Mouse (Mus musculus): ENCODE measurements around the gene Lta. TPM values are rescaled to one million over a fixed set of nuclear protein-coding genes. Genes with fewer than 3 reads are reported as not detected.

The Lta gene
- total RNA-seq, 2 experiments from 2014 or later, result 0.42 to 0.72 TPM

Small RNAs within 50 kb of the gene (microRNA-seq; reads per million reads assigned to microRNA genes)
- gene Mir6973a (0 reads per million in 2 experiments), gene Mir6974 (0.34 to 0.53 reads per million in 2 experiments), gene Mir6975 (1.0 to 2.6 reads per million in 2 experiments), gene Mir8094 (0 reads per million in 2 experiments)

Other genes starting within 250 kb of the Lta start
- gene Hspa1b, start 246.1 kb downstream of the Lta start, total RNA-seq (2021), result 1 to 10 TPM; 3.3 to 3.5 TPM
- not detected for gene Gm20481, start 235.4 kb downstream of the Lta start, total RNA-seq (2021)
- gene Hspa1a, start 233.2 kb downstream of the Lta start, total RNA-seq (2021), result 1 to 10 TPM; 5.5 to 6.7 TPM
- under 1 TPM; 0.15 TPM for gene Hspa1l, start 232.6 kb downstream of the Lta start, total RNA-seq (2021)
- 10 to 100 TPM; 19.9 to 25.7 TPM for gene Lsm2, start 223.5 kb downstream of the Lta start, total RNA-seq (2021)
- 10 to 100 TPM; 43.1 to 48.6 TPM for gene Vars, start 204.4 kb downstream of the Lta start, total RNA-seq (2021)
- under 1 TPM; 0.17 to 0.24 TPM for gene Vwa7, start 188.8 kb downstream of the Lta start, total RNA-seq (2021)
- gene Sapcd1, start 177.3 kb downstream of the Lta start, total RNA-seq (2021), result under 1 TPM in 1 of 2 experiments, not detected in 1; 0.92 TPM
- gene Msh5, start 158.6 kb downstream of the Lta start, total RNA-seq (2021), result under 1 TPM; 0.59 to 0.75 TPM
- gene Clic1, start 155.4 kb downstream of the Lta start, total RNA-seq (2021), result 10 to 100 TPM; 10.1 to 13.8 TPM
- gene Ddah2, start 146.3 kb downstream of the Lta start, total RNA-seq (2021), result 10 to 100 TPM; 16.9 to 19.4 TPM
- not detected for gene Ly6g6c, start 140.0 kb downstream of the Lta start, total RNA-seq (2021)
- not detected for gene Mpig6b, start 139.2 kb downstream of the Lta start, total RNA-seq (2021)
- 1 to 10 TPM; 2.4 to 2.9 TPM for gene Ly6g6e, start 128.4 kb downstream of the Lta start, total RNA-seq (2021)
- 1 to 10 TPM in 1 of 2 experiments, not detected in 1; 1.2 TPM for gene Ly6g6d, start 127.3 kb downstream of the Lta start, total RNA-seq (2021)
- not detected for gene Ly6g6f, start 119.7 kb downstream of the Lta start, total RNA-seq (2021)
- gene Abhd16a, start 116.1 kb downstream of the Lta start, total RNA-seq (2021), result 100 to 1,000 TPM; 101 to 113 TPM
- not detected for gene Ly6g5c, start 97.1 kb downstream of the Lta start, total RNA-seq (2021)
- under 1 TPM in 1 of 2 experiments, not detected in 1; 0.59 TPM for gene Ly6g5b, start 89.9 kb downstream of the Lta start, total RNA-seq (2021)
- 10 to 100 TPM; 13.2 to 13.8 TPM for gene Gpank1, start 83.9 kb downstream of the Lta start, total RNA-seq (2021)
- 100 to 1,000 TPM; 195 to 225 TPM for gene Csnk2b, start 83.3 kb downstream of the Lta start, total RNA-seq (2021)
- 10 to 100 TPM; 24.6 TPM for gene D17H6S53E, start 79.0 kb downstream of the Lta start, total RNA-seq (2021)
- gene Apom, start 73.3 kb downstream of the Lta start, total RNA-seq (2021), result not detected
- 100 to 1,000 TPM; 285 to 306 TPM for gene Bag6, start 70.2 kb downstream of the Lta start, total RNA-seq (2021)
- gene Prrc2a, start 40.5 kb downstream of the Lta start, total RNA-seq (2021), result 100 to 1,000 TPM; 272 to 274 TPM
- gene Aif1, start 29.3 kb downstream of the Lta start, total RNA-seq (2021), result 10 to 100 TPM; 10.6 to 12.3 TPM
- 1 to 10 TPM; 5.8 to 7.8 TPM for gene Lst1, start 16.9 kb downstream of the Lta start, total RNA-seq (2021)
- 1 to 10 TPM in 1 of 2 experiments, under 1 TPM in 1; 0.55 to 1.0 TPM for gene Ltb, start 10.9 kb downstream of the Lta start, total RNA-seq (2021)
- gene Tnf, start 3.3 kb downstream of the Lta start, total RNA-seq (2021), result not detected
- gene Gm16181, start 15.5 kb upstream of the Lta start, total RNA-seq (2021), result not detected
- gene Atp6v1g2, start 28.3 kb upstream of the Lta start, total RNA-seq (2021), result 100 to 1,000 TPM; 454 to 455 TPM
- 10 to 100 TPM; 12.2 to 14.3 TPM for gene Nfkbil1, start 30.4 kb upstream of the Lta start, total RNA-seq (2021)
- gene Ddx39b, start 36.4 kb upstream of the Lta start, total RNA-seq (2021), result 100 to 1,000 TPM; 221 to 230 TPM
- gene H2-D1, start 57.4 kb upstream of the Lta start, total RNA-seq (2021), result 10 to 100 TPM; 18.1 to 18.5 TPM
- under 1 TPM; 0.48 to 0.74 TPM for gene H2-Q1, start 115.1 kb upstream of the Lta start, total RNA-seq (2021)
- gene H2-Q2, start 136.9 kb upstream of the Lta start, total RNA-seq (2021), result 1 to 10 TPM in 1 of 2 experiments, under 1 TPM in 1; 0.48 to 2.2 TPM
- 1 to 10 TPM in 1 of 2 experiments, under 1 TPM in 1; 0.85 to 1.4 TPM for gene H2-Q4, start 174.3 kb upstream of the Lta start, total RNA-seq (2021)
- not detected for gene H2-Q6, start 219.5 kb upstream of the Lta start, total RNA-seq (2021)
- under 1 TPM; 0.35 to 0.36 TPM for gene H2-Q7, start 233.8 kb upstream of the Lta start, total RNA-seq (2021)